35 mouse cellular contexts compared by ENCODE assay signal in genomic region chr6:15840429-15840828, GRCm38 (mm10).
"Had no signal": no experiment of that assay in that cellular context is flagged by ENCODE, and none has a peak within 500 bp of the region (broad histone marks: within the 10 kb centered on the region; RNA-seq: fewer than 3 reads in every experiment).

No protein-coding gene starts in this region.

- ATAC-seq: hindbrain, embryonic 16.5 days; hindbrain, postnatal 0 days; inflammation-experienced regulatory T-cells, adult 6 months; intestine, embryonic 15.5 days; intestine, embryonic 16.5 days; intestine, postnatal 0 days had no signal

- H3K4me1 ChIP-seq: heart, embryonic 10.5 days; heart, embryonic 12.5 days; heart, embryonic 13.5 days; heart, embryonic 15.5 days; hindbrain, embryonic 12.5 days; hindbrain, embryonic 13.5 days; hindbrain, embryonic 15.5 days; intestine, embryonic 15.5 days; kidney, embryonic 15.5 days had no signal

- H3K9me3 ChIP-seq: heart, embryonic 10.5 days; heart, embryonic 12.5 days; heart, embryonic 13.5 days; heart, embryonic 15.5 days; hindbrain, embryonic 12.5 days; hindbrain, embryonic 13.5 days; hindbrain, embryonic 15.5 days; intestine, embryonic 15.5 days; kidney, embryonic 15.5 days had no signal

- H3K9ac ChIP-seq: heart, embryonic 12.5 days; heart, embryonic 13.5 days; heart, embryonic 15.5 days; hindbrain, embryonic 12.5 days; hindbrain, embryonic 13.5 days; hindbrain, embryonic 14.5 days; hindbrain, embryonic 15.5 days; intestine, embryonic 15.5 days; kidney, embryonic 15.5 days had no signal

- H3K4me3 ChIP-seq: heart, embryonic 10.5 days; heart, embryonic 12.5 days; heart, embryonic 13.5 days; heart, embryonic 15.5 days; hindbrain, embryonic 10.5 days; hindbrain, embryonic 12.5 days; hindbrain, embryonic 13.5 days; hindbrain, embryonic 15.5 days; intestine, embryonic 15.5 days; kidney, embryonic 15.5 days; layer of hippocampus, adult 2 months had no signal

- H3K36me3 ChIP-seq: heart, embryonic 10.5 days; heart, embryonic 12.5 days; heart, embryonic 13.5 days; heart, embryonic 15.5 days; hindbrain, embryonic 10.5 days; hindbrain, embryonic 12.5 days; hindbrain, embryonic 13.5 days; hindbrain, embryonic 15.5 days; intestine, embryonic 15.5 days; kidney, embryonic 15.5 days had no signal

- H3K27ac ChIP-seq: heart, embryonic 10.5 days; heart, embryonic 13.5 days; heart, embryonic 15.5 days; hindbrain, embryonic 10.5 days; hindbrain, embryonic 12.5 days; hindbrain, embryonic 13.5 days; hindbrain, embryonic 14.5 days; hindbrain, embryonic 15.5 days; hindbrain, postnatal 0 days; intestine, embryonic 15.5 days; kidney, embryonic 15.5 days; kidney, postnatal 0 days; layer of hippocampus, adult 2 months had no signal

- DNase-seq: heart, postnatal 10 days; heart, postnatal 14 days; heart, postnatal 36 days; heart, postnatal 4 days; kidney, adult 11 months; kidney, adult 18-20 months; kidney, adult 2 months; kidney, adult 8-10 months; kidney, adult 9 months; kidney, postnatal 10 days; kidney, postnatal 14 days; kidney, postnatal 25 days; kidney, postnatal 36 days; kidney, postnatal 4 days; layer of hippocampus, adult 9-11 months; layer of hippocampus, postnatal 36 days had no signal

- H3K4me2 ChIP-seq: heart, embryonic 11.5 days; heart, embryonic 12.5 days; heart, embryonic 13.5 days; heart, embryonic 15.5 days; hindbrain, embryonic 12.5 days; hindbrain, embryonic 13.5 days; hindbrain, embryonic 14.5 days; hindbrain, embryonic 15.5 days; intestine, embryonic 15.5 days; kidney, embryonic 15.5 days had no signal

- H3K27me3 ChIP-seq: heart, embryonic 12.5 days; heart, embryonic 13.5 days; heart, embryonic 15.5 days; hindbrain, embryonic 12.5 days; hindbrain, embryonic 13.5 days; hindbrain, embryonic 15.5 days; intestine, embryonic 15.5 days; kidney, embryonic 15.5 days had no signal
